Mouse (Mus musculus) cerebellum, postnatal 10 days (tissue): Measurements from ENCODE around the gene Anp32e.

Experiments
- DNase-seq, 2 experiments: peaks; one replicate each; pipeline ENCODE4 v3.0.0; 2021; ENCODE audit warnings: mixed read lengths in 2 of 2

The Anp32e gene

GRCm38 (mm10) chr3:95928658-95929503 is at the start of gene Anp32e:
Gene Anp32e, plus strand, starts transcription at chr3:95929246.
- peak; percentile 98 to 99 for DNase-seq

- DNase-seq = peak; percentile 97
Observed at GRCm38 (mm10) chr3:95881979-95882815, 46.8 kb upstream of the Anp32e start, which contains the start of gene Ciart. Gene Ciart, minus strand, starts transcription at chr3:95882251.

- peak; percentile 86 to 87 for DNase-seq
Observed at GRCm38 (mm10) chr3:95882816-95883425, 46.1 kb upstream of the Anp32e start.

DNA sequence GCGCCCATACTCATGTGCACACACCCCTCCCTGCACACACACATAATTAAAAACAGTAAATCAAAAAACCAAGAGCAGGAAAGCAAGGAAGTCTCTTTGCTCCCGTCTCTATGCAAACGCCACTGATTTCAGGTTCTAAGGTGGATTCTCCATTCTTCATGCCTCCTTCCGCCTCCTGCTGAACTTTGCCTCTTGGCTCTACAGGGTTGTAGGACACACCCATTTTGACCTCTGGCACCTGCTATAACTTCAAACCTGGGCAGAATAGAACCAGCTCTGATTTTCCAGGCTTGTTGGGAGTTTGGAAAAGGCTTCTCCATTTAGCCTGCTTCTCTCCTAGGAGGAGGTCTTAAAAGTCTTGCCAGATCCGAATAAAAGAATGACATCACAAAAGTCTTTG is 44.6 kb upstream of the Anp32e start:
- no peak for DNase-seq

GRCm38 (mm10) chr3:95887596-95887995 is 41.5 kb upstream of the Anp32e start:
- DNase-seq = no peak

GRCm38 (mm10) chr3:95889664-95890063 is 39.4 kb upstream of the Anp32e start:
- no peak for DNase-seq

DNA sequence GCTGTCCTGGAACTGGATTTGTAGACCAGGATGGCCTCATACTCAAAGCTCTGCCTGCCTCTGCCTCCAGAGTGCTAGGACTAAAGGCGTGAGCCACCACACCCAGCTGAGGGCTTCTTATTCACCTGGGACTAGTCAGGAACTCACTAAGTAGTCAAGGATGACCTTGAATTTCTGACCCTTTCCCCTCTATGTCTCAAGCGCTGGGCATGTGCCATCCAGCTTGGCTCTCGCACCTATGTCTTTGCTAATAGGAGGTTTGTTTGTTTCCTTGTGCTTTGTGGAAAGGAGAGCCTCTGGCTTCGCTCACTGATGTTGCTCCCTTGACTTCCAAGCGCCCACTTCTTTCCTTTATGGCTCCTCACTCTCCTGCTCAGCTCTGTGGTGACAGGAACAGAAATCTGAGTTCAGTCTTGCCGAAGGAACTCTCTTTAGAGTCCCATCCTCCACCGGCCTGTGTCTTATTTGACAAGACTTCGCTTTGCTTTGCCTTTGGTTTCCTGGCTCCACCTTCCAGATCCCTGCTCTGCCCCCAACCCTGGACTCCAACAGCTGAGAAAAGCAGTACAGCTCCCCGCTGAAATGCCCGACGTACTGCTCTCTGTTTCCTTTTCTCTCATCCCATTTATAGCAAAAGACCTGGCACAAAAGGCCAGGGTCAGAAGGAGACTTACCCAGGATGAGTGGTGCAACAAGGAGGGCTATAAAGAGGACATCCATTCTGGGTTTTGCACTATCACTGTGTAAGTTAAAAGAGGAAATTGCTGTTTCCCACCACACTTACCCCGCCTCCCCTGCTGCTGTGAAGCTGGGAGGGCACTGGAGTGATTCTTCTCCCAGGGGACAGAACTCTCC is 37.6 kb upstream of the Anp32e start, which contains the start of gene BC028528:
TSS of gene BC028528 (minus strand) at position 795 of the 855 bp plus-strand sequence.
- DNase-seq = no peak

- DNase-seq = peak; percentile 22 to 38
Observed at GRCm38 (mm10) chr3:95892066-95893052, 36.7 kb upstream of the Anp32e start.

GRCm38 (mm10) chr3:95893126-95893525 is 35.9 kb upstream of the Anp32e start:
- DNase-seq = peak in 1 of 2 experiments; percentile 24

- DNase-seq = peak; percentile 96 to 98
Observed at GRCm38 (mm10) chr3:95893606-95894316, 35.3 kb upstream of the Anp32e start, which contains the start of gene Aph1a. Gene Aph1a, plus strand, starts transcription at chr3:95893969.

DNA sequence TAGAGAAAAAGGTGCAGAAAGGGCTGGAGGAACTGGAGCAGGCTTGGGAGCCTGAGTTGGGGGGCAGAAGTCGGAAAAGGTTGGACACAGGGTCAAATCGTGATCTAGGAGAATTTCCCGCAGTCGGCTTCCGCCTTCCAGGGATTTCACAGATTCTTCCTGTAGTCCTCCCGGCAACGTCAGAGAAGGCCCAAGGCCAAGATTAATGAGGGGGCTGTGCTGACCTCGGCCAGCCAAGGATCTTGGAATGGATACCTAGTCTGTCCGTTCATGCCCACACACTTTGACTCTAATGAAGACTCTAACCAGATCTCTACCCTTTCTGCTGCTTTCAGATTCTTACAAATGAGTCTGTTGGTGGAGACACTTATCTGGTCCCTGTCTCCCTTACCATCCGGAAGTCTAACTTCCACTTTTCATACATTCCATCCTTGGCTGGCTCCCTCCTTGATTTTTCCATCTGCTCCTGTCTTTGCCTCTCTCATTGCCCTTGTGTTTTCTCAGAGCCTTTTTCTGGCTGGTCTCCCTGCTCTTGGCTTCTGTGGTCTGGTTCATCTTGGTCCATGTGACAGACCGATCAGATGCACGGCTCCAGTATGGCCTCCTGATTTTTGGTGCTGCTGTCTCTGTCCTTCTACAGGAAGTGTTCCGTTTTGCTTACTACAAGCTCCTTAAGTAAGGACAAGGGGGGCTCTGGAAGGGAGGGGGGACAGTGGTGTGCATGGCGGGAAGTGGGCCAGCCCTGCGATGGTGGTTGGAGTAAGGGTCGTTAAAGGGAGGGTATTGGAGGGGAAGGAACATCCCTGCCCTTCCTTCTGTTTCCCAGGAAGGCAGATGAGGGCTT is 34.5 kb upstream of the Anp32e start:
- peak; percentile 86 to 87 for DNase-seq

DNA sequence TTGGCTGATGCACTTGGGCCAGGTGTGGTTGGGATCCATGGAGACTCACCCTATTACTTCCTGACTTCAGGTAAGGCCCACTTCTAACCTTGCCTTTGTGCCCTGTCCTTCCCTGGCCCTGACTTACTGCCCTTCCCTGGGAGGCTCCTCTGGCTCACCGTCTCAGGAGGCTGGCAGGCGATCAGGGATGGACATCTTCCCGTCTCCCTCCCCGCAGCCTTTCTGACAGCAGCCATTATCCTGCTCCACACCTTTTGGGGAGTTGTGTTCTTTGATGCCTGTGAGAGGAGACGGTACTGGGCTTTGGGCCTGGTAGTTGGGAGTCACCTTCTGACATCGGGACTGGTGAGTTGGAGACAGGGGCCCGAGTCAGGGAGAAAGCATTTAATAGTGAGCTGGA is 33.5 kb upstream of the Anp32e start:
- peak in 1 of 2 experiments; percentile 27 for DNase-seq

DNA sequence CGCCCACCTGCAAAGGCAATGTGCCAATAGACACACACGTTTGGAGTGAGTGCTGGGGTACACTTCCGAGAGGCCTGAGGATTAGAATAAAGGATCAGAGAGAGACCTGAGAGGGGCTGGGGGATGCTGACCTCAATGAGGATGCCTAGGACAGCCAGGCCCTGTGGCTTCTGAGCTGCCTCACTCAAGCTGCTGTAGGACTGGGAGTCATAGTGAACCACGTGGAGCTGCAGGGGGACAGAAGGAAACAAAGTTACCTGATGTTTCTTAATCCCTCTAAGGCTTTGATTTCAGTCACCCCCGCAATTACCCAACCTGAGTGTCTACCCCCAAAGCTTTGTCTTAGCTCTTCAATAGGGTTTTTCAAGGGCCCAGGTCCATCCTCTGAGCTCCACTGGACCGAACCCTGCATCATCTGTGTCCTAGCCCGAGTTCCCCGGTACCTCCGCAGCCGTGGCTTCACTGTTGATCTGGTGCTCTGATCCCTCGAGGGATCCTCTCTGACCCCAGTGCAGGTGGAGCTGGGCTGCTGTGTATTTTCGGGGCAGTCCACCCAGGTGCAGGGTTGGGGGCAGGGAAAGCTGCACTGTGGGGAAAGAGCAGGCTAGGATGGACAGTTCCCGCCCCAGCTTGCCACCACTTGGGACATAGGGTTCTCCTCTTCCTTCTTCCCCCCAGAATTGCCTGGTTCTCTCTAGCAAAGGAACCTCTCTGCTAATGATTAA is 29.1 kb upstream of the Anp32e start:
- no peak for DNase-seq

GRCm38 (mm10) chr3:95901616-95902372 is 27.3 kb upstream of the Anp32e start:
- no peak for DNase-seq

DNA sequence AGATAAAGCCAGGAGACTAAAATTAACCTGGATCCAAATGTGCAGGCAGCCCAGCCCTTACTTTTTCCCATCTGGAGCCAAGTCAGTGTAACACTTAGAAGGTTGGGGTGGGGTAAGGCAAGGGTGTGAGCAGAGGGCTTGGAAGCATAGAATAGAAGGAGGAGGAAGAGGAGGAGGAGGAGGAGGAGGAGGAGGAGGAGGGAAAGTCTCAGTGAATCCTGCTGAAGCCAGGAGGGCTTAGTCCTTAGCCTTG is 26.7 kb upstream of the Anp32e start:
- DNase-seq = no peak

DNA sequence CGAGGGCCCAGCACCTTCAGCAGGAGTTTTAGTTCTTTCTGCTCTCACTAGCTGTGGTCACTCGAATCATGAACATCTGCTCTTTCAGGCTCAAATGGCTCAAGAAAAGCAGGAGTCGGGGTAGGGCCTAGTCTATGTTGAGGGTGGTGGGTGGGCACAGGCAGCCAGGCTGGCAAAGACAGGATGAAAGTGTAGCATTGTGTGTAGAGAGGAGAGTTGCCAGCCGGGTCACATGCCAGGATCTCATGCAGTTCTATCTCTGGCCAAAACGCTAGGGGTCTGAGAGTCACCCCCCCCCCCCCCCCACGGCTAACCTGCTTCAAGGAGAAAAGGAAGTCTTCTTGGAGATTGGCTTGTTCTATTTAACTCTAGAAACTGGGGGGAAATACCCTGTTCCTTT is 26.4 kb upstream of the Anp32e start:
- DNase-seq = peak in 1 of 2 experiments; percentile 33

GRCm38 (mm10) chr3:95903753-95904502 is 25.1 kb upstream of the Anp32e start:
- DNase-seq = no peak
